Mouse (Mus musculus) forebrain, embryonic 16.5 days (tissue): ENCODE measurements around the gene Tspan12. TPM values are rescaled to one million over a fixed set of nuclear protein-coding genes. Genes with fewer than 3 reads are reported as not detected.
A peak's percentile ranks its signal among the peaks of the same experiment; 100 is the strongest.
"Not testable (repeated sequence)": the region's sequence is repeated elsewhere in the genome, so short reads cannot be mapped to it uniquely, and the experiment has no call there.

Experiments
- ATAC-seq: fragments of 200-750 bp; cut with Nextera tagmentation; 2 replicates; pipeline ENCODE4 v1.8.0; 2017; ENCODE audit warnings: mild to moderate bottlenecking, moderate library complexity
- H3K27ac ChIP-seq: fragments of 300-500 bp; sonication (generic); 2 replicates; pipeline ENCODE4 v1.5.1; 2014; ENCODE audit warnings: low read length, control low read depth
- H3K27me3 ChIP-seq: fragments of 300-500 bp; sonication (generic); replicated peaks from 2 replicates; pipeline ENCODE4 v1.6.1; 2014; ENCODE audit warnings: low read length; ENCODE audit not compliant: control insufficient read depth, insufficient read depth
- H3K36me3 ChIP-seq: fragments of 300-500 bp; sonication (generic); 2 replicates; pipeline ENCODE4 v1.6.1; 2014; ENCODE audit not compliant: control insufficient read depth, insufficient read depth
- H3K4me1 ChIP-seq: fragments of 300-500 bp; sonication (generic); replicated peaks from 2 replicates; pipeline ENCODE4 v1.6.1; 2014; ENCODE audit warnings: low read length; ENCODE audit not compliant: control insufficient read depth, insufficient read depth
- H3K4me2 ChIP-seq: fragments of 300-500 bp; sonication (generic); 2 replicates; pipeline ENCODE4 v1.6.1; 2014; ENCODE audit warnings: mild to moderate bottlenecking, low read length, control low read depth
- H3K4me3 ChIP-seq: fragments of 300-500 bp; sonication (generic); replicated peaks from 2 replicates; pipeline ENCODE4 v1.5.1; 2014; ENCODE audit warnings: mild to moderate bottlenecking, low read length, control low read depth
- H3K9ac ChIP-seq: fragments of 300-500 bp; sonication (generic); replicated peaks from 2 replicates; pipeline ENCODE4 v1.6.1; 2014; ENCODE audit warnings: low read depth, low read length, control low read depth
- H3K9me3 ChIP-seq: fragments of 300-500 bp; sonication (generic); 2 replicates; pipeline ENCODE4 v1.6.1; 2016; ENCODE audit warnings: low read length; ENCODE audit not compliant: control insufficient read depth
- WGBS: fragments of 180-500 bp; shearing (Covaris S2); extraction: QIAGEN DNeasy Blood & Tissue Kit; methylation state at CpG from one replicate; pipeline ENCODE4 v1.1.7; 2014; 5-methylcytosine and 5-hydroxymethylcytosine counted together
- polyA plus RNA-seq: library from polyadenylated mRNA; unstranded; fragments of >200 nt; fragmentation: Nextera tagmentation; extraction: Ambion mirVana; gene quantifications from 2 replicates; pipeline ENCODE4 v1.2.1, GENCODE M21; 2015

Gene Tspan12
- polyA plus RNA-seq, 1 experiment from 2014 or later: 51.7 TPM

GRCm38 (mm10) chr6:21794337-21795071, 57.8 kb downstream of the Tspan12 start:
- 82% methylated on average over 11 of the region's 11 CpGs for WGBS
- no peaks in the 10 kb centered on the region for H3K9me3 ChIP-seq

GRCm38 (mm10) chr6:21791307-21791706, 61.0 kb downstream of the Tspan12 start:
- no peak overlapping the region for H3K27ac ChIP-seq

More at GRCm38 (mm10) chr6:21794337-21795071, 57.8 kb downstream of the Tspan12 start:
- Histone ChIP-seq H3K9ac (no peak overlapping the region), H3K27ac (no peak overlapping the region), H3K36me3 (no peaks in the 10 kb centered on the region), H3K4me3 (no peak overlapping the region), H3K27me3 (no peaks in the 10 kb centered on the region), H3K4me1 (no peaks in the 10 kb centered on the region), H3K4me2 (no peak overlapping the region)
- ATAC-seq: 0 out of 2 replicates have a peak, but pooled peaks have one; percentile 26

GRCm38 (mm10) chr6:21790550-21791086, 61.7 kb downstream of the Tspan12 start:
- Histone ChIP-seq H3K27me3 (no peaks in the 10 kb centered on the region), H3K9me3 (no peaks in the 10 kb centered on the region), H3K36me3 (no peaks in the 10 kb centered on the region), H3K4me2 (no peak overlapping the region), H3K9ac (no peak overlapping the region), H3K27ac (no peak overlapping the region), H3K4me1 (no peaks in the 10 kb centered on the region), H3K4me3 (no peak overlapping the region)
- no peak for ATAC-seq
- 81% methylated on average over 4 of the region's 4 CpGs for WGBS

More at GRCm38 (mm10) chr6:21791307-21791706, 61.0 kb downstream of the Tspan12 start:
- no peaks in the 10 kb centered on the region for H3K36me3 ChIP-seq
- H3K4me3 ChIP-seq: no peak overlapping the region
- WGBS: 88% methylated on average over 7 of the region's 7 CpGs
- no peak for ATAC-seq
- no peaks in the 10 kb centered on the region for H3K4me1 ChIP-seq
- no peaks in the 10 kb centered on the region for H3K27me3 ChIP-seq
- H3K9me3 ChIP-seq: no peaks in the 10 kb centered on the region
- no peak overlapping the region for H3K4me2 ChIP-seq
- no peak overlapping the region for H3K9ac ChIP-seq

- Histone ChIP-seq H3K4me2 (no peak overlapping the region), H3K9me3 (no peaks in the 10 kb centered on the region), H3K4me1 (no peaks in the 10 kb centered on the region), H3K27me3 (no peaks in the 10 kb centered on the region), H3K4me3 (no peak overlapping the region), H3K36me3 (no peaks in the 10 kb centered on the region), H3K27ac (no peak overlapping the region), H3K9ac (no peak overlapping the region)
- no peak for ATAC-seq
- 70% methylated on average over 2 of the region's 2 CpGs for WGBS
Observed at GRCm38 (mm10) chr6:21790036-21790435, 62.3 kb downstream of the Tspan12 start.

- H3K36me3 ChIP-seq, H3K27ac ChIP-seq, H3K4me3 ChIP-seq, H3K4me1 ChIP-seq, H3K4me2 ChIP-seq, H3K9ac ChIP-seq, ATAC-seq, H3K9me3 ChIP-seq, H3K27me3 ChIP-seq: not testable (repeated sequence)
- WGBS: 90% methylated on average over 1 of the region's 1 CpGs
Observed at GRCm38 (mm10) chr6:21789582-21789981, 62.7 kb downstream of the Tspan12 start.

- Histone ChIP-seq H3K27me3 (no peaks in the 10 kb centered on the region), H3K36me3 (no peaks in the 10 kb centered on the region), H3K9ac (no peak overlapping the region), H3K27ac (no peak overlapping the region), H3K4me1 (no peaks in the 10 kb centered on the region), H3K4me2 (no peak overlapping the region), H3K9me3 (no peaks in the 10 kb centered on the region), H3K4me3 (no peak overlapping the region)
- no peak for ATAC-seq
- 37% methylated on average over 11 of the region's 11 CpGs for WGBS
Observed at GRCm38 (mm10) chr6:21787757-21788156, 64.6 kb downstream of the Tspan12 start.

GRCm38 (mm10) chr6:21787274-21787673, 65.0 kb downstream of the Tspan12 start:
- no peaks in the 10 kb centered on the region for H3K36me3 ChIP-seq
- H3K27me3 ChIP-seq: no peaks in the 10 kb centered on the region
- ATAC-seq: no peak
- no peaks in the 10 kb centered on the region for H3K9me3 ChIP-seq
- H3K4me2 ChIP-seq: no peak overlapping the region
- H3K4me3 ChIP-seq: no peak overlapping the region
- 18% methylated on average over 6 of the region's 6 CpGs for WGBS
- no peak overlapping the region for H3K9ac ChIP-seq
- H3K27ac ChIP-seq: no peak overlapping the region
- no peaks in the 10 kb centered on the region for H3K4me1 ChIP-seq

GRCm38 (mm10) chr6:21774213-21774916, 78.0 kb downstream of the Tspan12 start:
- H3K9ac ChIP-seq: no peak overlapping the region
- no peak for ATAC-seq
- H3K4me1 ChIP-seq: no peaks in the 10 kb centered on the region
- no peak overlapping the region for H3K27ac ChIP-seq
- no peak overlapping the region for H3K4me2 ChIP-seq
- no peaks in the 10 kb centered on the region for H3K27me3 ChIP-seq
- H3K9me3 ChIP-seq: no peaks in the 10 kb centered on the region
- no peak overlapping the region for H3K4me3 ChIP-seq
- 78% methylated on average over 7 of the region's 7 CpGs for WGBS
- no peaks in the 10 kb centered on the region for H3K36me3 ChIP-seq

- Histone ChIP-seq H3K9ac (no peak overlapping the region), H3K36me3 (no peaks in the 10 kb centered on the region), H3K4me3 (no peak overlapping the region), H3K4me2 (no peak overlapping the region), H3K27me3 (no peaks in the 10 kb centered on the region), H3K4me1 (peaks cover 6% of the 10 kb centered on the region; the same call in 1 of the 2 replicates), H3K27ac (no peak overlapping the region), H3K9me3 (no peaks in the 10 kb centered on the region)
- no peak for ATAC-seq
- WGBS: 90% methylated on average over 1 of the region's 1 CpGs
Observed at GRCm38 (mm10) chr6:21769447-21769809, 82.9 kb downstream of the Tspan12 start.
